Mouse (Mus musculus) urinary bladder, postnatal 10 days (tissue): ENCODE results near the gene Zfp64.
A peak's percentile ranks its signal among the peaks of the same experiment; 100 is the strongest.

Source experiments
- DNase-seq: peaks from one replicate; pipeline ENCODE4 v3.0.0; 2022; ENCODE audit warnings: low spot score

Zfp64 gene

GRCm38 (mm10) chr2:168954835-168955716 is at the start of gene Zfp64:
Zfp64 (minus strand) TSS chr2:168955587.
- peak; percentile 32 for DNase-seq

GRCm38 (mm10) chr2:168992642-168993420 is 37.4 kb upstream of the Zfp64 start:
- DNase-seq, result no peak

GRCm38 (mm10) chr2:168990957-168991356 is 35.6 kb upstream of the Zfp64 start:
- no peak for DNase-seq

- DNase-seq, result no peak
Observed at GRCm38 (mm10) chr2:168990061-168990753, 34.8 kb upstream of the Zfp64 start.

GRCm38 (mm10) chr2:168988056-168988455 is 32.7 kb upstream of the Zfp64 start:
- no peak for DNase-seq

GRCm38 (mm10) chr2:168987421-168987820 is 32.0 kb upstream of the Zfp64 start:
- no peak for DNase-seq

GRCm38 (mm10) chr2:168981951-168982350 is 26.6 kb upstream of the Zfp64 start:
- no peak for DNase-seq

- DNase-seq, result no peak
Observed at GRCm38 (mm10) chr2:168981448-168981847, 26.1 kb upstream of the Zfp64 start.

GRCm38 (mm10) chr2:168980859-168981258 is 25.5 kb upstream of the Zfp64 start:
- no peak for DNase-seq

- no peak for DNase-seq
Observed at GRCm38 (mm10) chr2:168979742-168980141, 24.4 kb upstream of the Zfp64 start.

GRCm38 (mm10) chr2:168978031-168978430 is 22.6 kb upstream of the Zfp64 start:
- DNase-seq, result no peak

GRCm38 (mm10) chr2:168970131-168970530 is 14.7 kb upstream of the Zfp64 start:
- no peak for DNase-seq

GRCm38 (mm10) chr2:168968136-168968925 is 12.9 kb upstream of the Zfp64 start:
- no peak for DNase-seq

GRCm38 (mm10) chr2:168966525-168966924 is 11.1 kb upstream of the Zfp64 start:
- DNase-seq, result no peak

GRCm38 (mm10) chr2:168964849-168965248 is 9.5 kb upstream of the Zfp64 start:
- DNase-seq, result no peak

- DNase-seq, result no peak
Observed at GRCm38 (mm10) chr2:168961729-168962666, 6.6 kb upstream of the Zfp64 start.

- DNase-seq, result no peak
Observed at GRCm38 (mm10) chr2:168960814-168961213, 5.4 kb upstream of the Zfp64 start.

- no peak for DNase-seq
Observed at GRCm38 (mm10) chr2:168959339-168959885, 4.0 kb upstream of the Zfp64 start.

GRCm38 (mm10) chr2:168955850-168956346 is 511 bp upstream of the Zfp64 start:
- DNase-seq, result no peak

GRCm38 (mm10) chr2:168954376-168954775 is 1.0 kb downstream of the Zfp64 start:
- DNase-seq, result no peak
